Mouse (Mus musculus) R1 (cell line): ENCODE results near the gene Olfr866.

Experiments used
- DNase-seq: peaks from one replicate; pipeline ENCODE4 v3.0.0-alpha.2; 2018; ENCODE audit warnings: low read depth, low spot score

Olfr866 gene

GRCm38 (mm10) chr9:20027935-20028334 is at the start of gene Olfr866:
Gene Olfr866, minus strand, starts transcription at chr9:20028035.
- DNase-seq, result no peak

GRCm38 (mm10) chr9:20073523-20074177 is 45.8 kb upstream of the Olfr866 start:
- DNase-seq, result peak; percentile 78

- peak; percentile 82 for DNase-seq
Observed at GRCm38 (mm10) chr9:20071291-20071690, 43.5 kb upstream of the Olfr866 start.

- DNase-seq, result peak; percentile 93
Observed at GRCm38 (mm10) chr9:20070236-20070635, 42.4 kb upstream of the Olfr866 start.

- no peak for DNase-seq
Observed at GRCm38 (mm10) chr9:20057462-20057861, 29.6 kb upstream of the Olfr866 start, which contains the start of gene Olfr867. Gene Olfr867, minus strand, starts transcription at chr9:20057562.

- DNase-seq, result peak; percentile 55
Observed at GRCm38 (mm10) chr9:20047964-20048363, 20.1 kb upstream of the Olfr866 start.
